Mouse (Mus musculus) hindbrain, embryonic 13.5 days (tissue): ENCODE data around the gene Map3k10. TPM values are rescaled to one million over a fixed set of nuclear protein-coding genes. Genes with fewer than 3 reads are reported as not detected.
A peak's percentile ranks its signal among the peaks of the same experiment; 100 is the strongest.

Experiments
- ATAC-seq: fragments of 200-750 bp; cut with Nextera tagmentation; 2 replicates; pipeline ENCODE4 v1.8.0; 2017; ENCODE audit warnings: moderate TSS enrichment; ENCODE audit not compliant: low FRiP score
- H3K27ac ChIP-seq: fragments of 300-500 bp; sonication (generic); 2 replicates; pipeline ENCODE4 v1.5.1; 2015; ENCODE audit warnings: inconsistent platforms, mild to moderate bottlenecking, moderate library complexity
- H3K27me3 ChIP-seq: fragments of 300-500 bp; sonication (generic); 2 replicates; pipeline ENCODE4 v1.6.1; 2015; ENCODE audit warnings: mild to moderate bottlenecking, inconsistent platforms
- H3K36me3 ChIP-seq: fragments of 300-500 bp; sonication (generic); 2 replicates; pipeline ENCODE4 v1.6.1; 2015; ENCODE audit warnings: mild to moderate bottlenecking, inconsistent platforms
- H3K4me1 ChIP-seq: fragments of 300-500 bp; sonication (generic); replicated peaks from 2 replicates; pipeline ENCODE4 v1.6.1; 2015; ENCODE audit warnings: inconsistent platforms
- H3K4me2 ChIP-seq: fragments of 300-500 bp; sonication (generic); 2 replicates; pipeline ENCODE4 v1.6.1; 2015; ENCODE audit warnings: inconsistent platforms, mild to moderate bottlenecking, moderate library complexity
- H3K4me3 ChIP-seq: fragments of 300-500 bp; sonication (generic); 2 replicates; pipeline ENCODE4 v1.5.1; 2015; ENCODE audit warnings: mild to moderate bottlenecking, inconsistent platforms
- H3K9ac ChIP-seq: fragments of 300-500 bp; sonication (generic); 2 replicates; pipeline ENCODE4 v1.6.1; 2015; ENCODE audit warnings: mild to moderate bottlenecking, inconsistent platforms
- H3K9me3 ChIP-seq: fragments of 300-500 bp; sonication (generic); 2 replicates; pipeline ENCODE4 v1.6.1; 2016; ENCODE audit warnings: inconsistent platforms
- WGBS: fragments of 180-500 bp; shearing (Covaris S2); methylation state at CpG from one replicate; pipeline ENCODE4 v1.1.7; 2015; 5-methylcytosine and 5-hydroxymethylcytosine counted together
- polyA plus RNA-seq: library from polyadenylated mRNA; unstranded; fragments of >200 nt; fragmentation: Nextera tagmentation; extraction: Ambion mirVana; gene quantifications from 2 replicates; pipeline ENCODE4 v1.2.1, GENCODE M21; 2015

The Map3k10 gene
- polyA plus RNA-seq, 1 experiment from 2014 or later, result 13.2 TPM

GRCm38 (mm10) chr7:27675222-27675612 is 819 bp upstream of the Map3k10 start:
- H3K27me3 ChIP-seq, result no peaks in the 10 kb centered on the region
- peaks cover 15% of the 10 kb centered on the region; the same call in 1 of the 2 replicates for H3K36me3 ChIP-seq
- H3K9ac ChIP-seq, result peak overlapping the region; percentile 97; the same call in 1 of the 2 replicates
- peak overlapping the region; percentile 95 for H3K4me2 ChIP-seq
- H3K4me1 ChIP-seq, result peaks cover 42% of the 10 kb centered on the region
- peak overlapping the region; percentile 93 for H3K4me3 ChIP-seq
- H3K9me3 ChIP-seq, result no peaks in the 10 kb centered on the region
- no peak for ATAC-seq
- peak overlapping the region; percentile 94 for H3K27ac ChIP-seq
- 25% methylated on average over 14 of the region's 14 CpGs for WGBS

- no peak; the same call in 1 of the 2 replicates for ATAC-seq
- H3K27ac ChIP-seq, result peak overlapping the region; percentile 94
- H3K9me3 ChIP-seq, result no peaks in the 10 kb centered on the region
- H3K4me2 ChIP-seq, result peak overlapping the region; percentile 95
- peaks cover 19% of the 10 kb centered on the region for H3K36me3 ChIP-seq
- peak overlapping the region; percentile 93 for H3K4me3 ChIP-seq
- H3K27me3 ChIP-seq, result no peaks in the 10 kb centered on the region
- WGBS, result 1% methylated on average over 23 of the region's 38 CpGs
- peak overlapping the region; percentile 97 for H3K9ac ChIP-seq
- H3K4me1 ChIP-seq, result peaks cover 53% of the 10 kb centered on the region
Observed at GRCm38 (mm10) chr7:27674195-27674521, 240 bp downstream of the Map3k10 start.

- Histone ChIP-seq H3K9ac (peak overlapping the region; percentile 97), H3K9me3 (no peaks in the 10 kb centered on the region), H3K4me2 (peak overlapping the region; percentile 95), H3K36me3 (peaks cover 22% of the 10 kb centered on the region), H3K4me1 (peaks cover 57% of the 10 kb centered on the region), H3K27me3 (no peaks in the 10 kb centered on the region), H3K4me3 (peak overlapping the region; percentile 93), H3K27ac (peak overlapping the region; percentile 94)
- peak; percentile 22 for ATAC-seq
- WGBS, result 1% methylated on average over 47 of the region's 52 CpGs
Observed at GRCm38 (mm10) chr7:27673575-27674131, 745 bp downstream of the Map3k10 start.

GRCm38 (mm10) chr7:27673064-27673574 is 1.3 kb downstream of the Map3k10 start:
- Histone ChIP-seq H3K36me3 (peaks cover 27% of the 10 kb centered on the region), H3K27me3 (no peaks in the 10 kb centered on the region), H3K4me3 (peak overlapping the region; percentile 93), H3K9ac (peak overlapping the region; percentile 97), H3K4me1 (peaks cover 57% of the 10 kb centered on the region), H3K27ac (peak overlapping the region; percentile 94; the same call in 1 of the 2 replicates), H3K9me3 (no peaks in the 10 kb centered on the region), H3K4me2 (peak overlapping the region; percentile 95)
- no peak for ATAC-seq
- 60% methylated on average over 9 of the region's 9 CpGs for WGBS

GRCm38 (mm10) chr7:27662038-27662437 is 12.4 kb downstream of the Map3k10 start:
- no peak for ATAC-seq

GRCm38 (mm10) chr7:27658712-27659663 is 15.4 kb downstream of the Map3k10 start:
- H3K27ac ChIP-seq, result no peak overlapping the region
- H3K36me3 ChIP-seq, result peaks cover 77% of the 10 kb centered on the region
- peaks cover 22% of the 10 kb centered on the region for H3K4me1 ChIP-seq
- H3K9me3 ChIP-seq, result no peaks in the 10 kb centered on the region
- peaks cover 41% of the 10 kb centered on the region for H3K27me3 ChIP-seq
- ATAC-seq, result no peak
- H3K4me2 ChIP-seq, result no peak overlapping the region
- no peak overlapping the region for H3K4me3 ChIP-seq
- H3K9ac ChIP-seq, result no peak overlapping the region
- WGBS, result 60% methylated on average over 14 of the region's 14 CpGs

More at GRCm38 (mm10) chr7:27662038-27662437, 12.4 kb downstream of the Map3k10 start:
- 96% methylated on average over 4 of the region's 4 CpGs for WGBS
- H3K36me3 ChIP-seq, result peaks cover 84% of the 10 kb centered on the region
- no peak overlapping the region for H3K4me2 ChIP-seq
- H3K9ac ChIP-seq, result no peak overlapping the region
- H3K9me3 ChIP-seq, result no peaks in the 10 kb centered on the region
- H3K4me3 ChIP-seq, result no peak overlapping the region
- no peak overlapping the region for H3K27ac ChIP-seq
- H3K27me3 ChIP-seq, result peaks cover 21% of the 10 kb centered on the region
- no peaks in the 10 kb centered on the region; the same call in 1 of the 2 replicates for H3K4me1 ChIP-seq

GRCm38 (mm10) chr7:27657824-27658395 is 16.5 kb downstream of the Map3k10 start:
- no peak overlapping the region for H3K4me2 ChIP-seq
- H3K27ac ChIP-seq, result no peak overlapping the region
- no peaks in the 10 kb centered on the region for H3K9me3 ChIP-seq
- ATAC-seq, result no peak
- no peak overlapping the region for H3K4me3 ChIP-seq
- H3K9ac ChIP-seq, result no peak overlapping the region
- H3K36me3 ChIP-seq, result peaks cover 72% of the 10 kb centered on the region
- H3K27me3 ChIP-seq, result peaks cover 42% of the 10 kb centered on the region
- H3K4me1 ChIP-seq, result peaks cover 26% of the 10 kb centered on the region
- WGBS, result 28% methylated on average over 53 of the region's 53 CpGs

- Histone ChIP-seq H3K9ac (peak overlapping the region; percentile 39; the same call in 1 of the 2 replicates), H3K27me3 (peaks cover 49% of the 10 kb centered on the region)
- no peak for ATAC-seq
Observed at GRCm38 (mm10) chr7:27656600-27656999, 17.8 kb downstream of the Map3k10 start.

GRCm38 (mm10) chr7:27655545-27655944 is 18.9 kb downstream of the Map3k10 start:
- Histone ChIP-seq H3K9me3 (no peaks in the 10 kb centered on the region), H3K9ac (no peak overlapping the region)
- no peak for ATAC-seq

More at GRCm38 (mm10) chr7:27656600-27656999, 17.8 kb downstream of the Map3k10 start:
- Histone ChIP-seq H3K4me2 (no peak overlapping the region), H3K9me3 (no peaks in the 10 kb centered on the region), H3K4me3 (no peak overlapping the region), H3K27ac (no peak overlapping the region), H3K36me3 (peaks cover 61% of the 10 kb centered on the region), H3K4me1 (peaks cover 31% of the 10 kb centered on the region)
- 87% methylated on average over 16 of the region's 16 CpGs for WGBS

GRCm38 (mm10) chr7:27654607-27655276 is 19.7 kb downstream of the Map3k10 start:
- 62% methylated on average over 20 of the region's 20 CpGs for WGBS
- peak overlapping the region; percentile 76 for H3K4me2 ChIP-seq
- no peaks in the 10 kb centered on the region for H3K9me3 ChIP-seq
- peaks cover 51% of the 10 kb centered on the region for H3K27me3 ChIP-seq
- H3K36me3 ChIP-seq, result peaks cover 43% of the 10 kb centered on the region
- H3K27ac ChIP-seq, result peak overlapping the region; percentile 96
- H3K4me3 ChIP-seq, result peak overlapping the region; percentile 67
- H3K4me1 ChIP-seq, result peaks cover 31% of the 10 kb centered on the region
- peak; percentile 3; the same call in 1 of the 2 replicates for ATAC-seq
- peak overlapping the region; percentile 89 for H3K9ac ChIP-seq

More at GRCm38 (mm10) chr7:27655545-27655944, 18.9 kb downstream of the Map3k10 start:
- 84% methylated on average over 11 of the region's 11 CpGs for WGBS
- no peak overlapping the region for H3K27ac ChIP-seq
- peaks cover 51% of the 10 kb centered on the region for H3K36me3 ChIP-seq
- peaks cover 31% of the 10 kb centered on the region for H3K4me1 ChIP-seq
- H3K27me3 ChIP-seq, result peaks cover 51% of the 10 kb centered on the region
- no peak overlapping the region for H3K4me3 ChIP-seq
- H3K4me2 ChIP-seq, result peak overlapping the region; percentile 76; the same call in 1 of the 2 replicates

- peak within 1 kb of the TSS; percentile 96 for H3K27ac ChIP-seq
- H3K9ac ChIP-seq, result peak within 1 kb of the TSS; percentile 89
- peak; percentile 76 for ATAC-seq
- WGBS, result 1% methylated on average over 61 of the region's 62 CpGs
- peak within 1 kb of the TSS; percentile 76 for H3K4me2 ChIP-seq
- H3K36me3 ChIP-seq, result peaks cover 34% of the 10 kb centered on the region
- peak within 1 kb of the TSS; percentile 67 for H3K4me3 ChIP-seq
- H3K9me3 ChIP-seq, result no peaks in the 10 kb centered on the region
- peaks cover 31% of the 10 kb centered on the region for H3K4me1 ChIP-seq
- peaks cover 47% of the 10 kb centered on the region for H3K27me3 ChIP-seq
Observed at GRCm38 (mm10) chr7:27653681-27654437, 20.5 kb downstream of the Map3k10 start, which contains the start of gene Ttc9b. Ttc9b (plus strand) TSS chr7:27653915.
